Mouse (Mus musculus) c-Kit-negative CD71-positive TER-119-positive erythroid progenitor cells, embryonic 14.5 days (primary cell): ENCODE measurements around the gene Tmem95.

ENCODE experiments used
- DNase-seq: peaks from one replicate; pipeline ENCODE4 v3.0.0-alpha.2; 2013; ENCODE audit warnings: low read depth, low spot score

Gene Tmem95

DNA sequence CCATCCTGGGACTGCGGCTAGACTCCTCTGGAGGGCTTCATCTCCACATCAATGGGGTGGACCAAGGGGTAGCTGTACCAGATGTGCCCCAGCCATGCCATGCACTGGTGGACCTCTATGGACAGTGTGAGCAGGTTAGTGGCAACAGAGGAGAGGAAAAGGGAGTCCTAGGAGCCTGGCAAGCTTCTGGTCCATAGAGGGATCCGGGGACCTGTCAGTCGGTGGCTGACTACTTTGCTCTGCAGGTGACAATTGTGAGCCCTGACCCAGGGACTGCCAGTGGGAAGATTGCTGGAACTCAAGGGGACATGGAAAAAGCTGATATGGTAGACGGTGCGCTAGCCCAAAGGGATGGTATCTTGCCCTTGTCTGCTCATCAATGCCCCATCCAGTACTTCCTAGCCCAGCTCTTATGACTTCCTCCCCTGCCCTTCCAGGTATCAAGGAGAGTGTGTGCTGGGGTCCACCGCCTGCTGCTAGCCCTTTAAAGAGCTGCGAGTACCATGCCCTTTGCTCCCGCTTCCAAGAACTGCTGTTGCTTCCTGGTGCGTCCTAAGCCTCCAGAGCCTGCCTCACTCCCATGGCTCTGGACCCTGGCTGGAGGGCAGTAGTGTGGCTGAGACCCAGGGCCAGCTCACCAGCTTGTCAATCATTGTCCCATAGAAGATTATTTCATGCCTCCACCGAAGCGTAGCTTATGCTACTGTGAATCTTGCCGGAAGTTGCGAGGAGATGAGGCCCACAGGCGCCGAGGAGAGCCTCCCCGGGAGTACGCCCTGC is 33.2 kb upstream of the Tmem95 start:
- DNase-seq, result no peak

DNA sequence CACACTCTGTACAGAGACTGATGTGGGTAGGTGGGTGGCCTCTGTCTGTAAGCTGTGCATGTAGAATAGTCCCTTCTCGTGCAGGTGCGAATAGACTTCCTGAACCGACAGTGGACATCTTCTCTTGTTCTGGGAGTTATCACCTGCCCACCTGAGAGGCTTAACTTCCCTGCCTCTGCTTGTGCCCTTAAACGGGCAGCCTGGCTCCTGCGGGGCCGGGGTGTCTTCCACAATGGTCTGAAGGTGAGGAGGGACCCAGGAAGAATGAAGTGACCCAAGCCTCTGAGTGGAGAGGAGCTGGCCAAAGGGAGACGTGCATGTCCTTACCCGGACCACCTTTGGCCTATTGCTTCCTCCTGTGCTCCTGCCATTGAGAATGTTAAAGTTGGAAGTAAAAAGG is 32.4 kb upstream of the Tmem95 start:
- DNase-seq, result no peak

DNA sequence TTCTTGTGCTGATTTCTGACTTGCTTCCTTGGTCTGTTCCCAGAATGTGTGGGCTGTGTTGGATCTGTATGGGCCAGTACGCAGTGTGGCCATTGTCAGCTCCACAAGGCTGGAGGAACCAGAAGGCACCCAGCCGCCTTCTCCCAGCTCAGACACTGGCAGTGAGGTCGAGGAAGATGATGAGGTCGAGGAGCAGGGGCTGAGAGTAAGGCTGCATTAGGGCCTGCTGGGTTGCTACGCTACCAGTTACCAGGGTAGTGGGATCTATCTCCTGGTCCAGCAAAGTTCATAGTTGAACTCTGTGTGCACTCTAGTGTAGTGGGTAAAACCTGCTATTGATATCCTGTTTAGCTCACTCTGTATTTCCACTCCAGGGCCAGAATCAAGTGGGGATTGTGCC is 31.4 kb upstream of the Tmem95 start:
- DNase-seq, result no peak

DNA sequence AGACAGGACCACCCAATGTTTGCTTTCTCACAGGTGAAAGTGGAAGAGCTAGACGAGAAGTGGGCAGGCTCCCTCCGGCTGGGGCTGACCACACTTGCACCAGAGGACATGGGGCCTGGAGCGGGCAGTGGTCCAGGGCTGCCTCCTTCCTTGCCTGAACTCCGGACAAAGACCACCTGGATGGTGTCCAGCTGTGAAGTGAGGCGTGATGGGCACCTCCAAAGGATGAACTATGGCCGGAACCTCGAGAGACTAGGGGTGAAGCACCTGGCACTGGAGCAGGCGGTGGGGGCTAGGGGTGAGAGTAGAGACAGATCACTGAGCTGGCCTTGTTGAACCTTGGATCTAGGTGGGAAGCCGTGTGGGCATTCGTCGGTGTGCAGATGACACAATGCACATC is 30.8 kb upstream of the Tmem95 start:
- DNase-seq, result no peak

DNA sequence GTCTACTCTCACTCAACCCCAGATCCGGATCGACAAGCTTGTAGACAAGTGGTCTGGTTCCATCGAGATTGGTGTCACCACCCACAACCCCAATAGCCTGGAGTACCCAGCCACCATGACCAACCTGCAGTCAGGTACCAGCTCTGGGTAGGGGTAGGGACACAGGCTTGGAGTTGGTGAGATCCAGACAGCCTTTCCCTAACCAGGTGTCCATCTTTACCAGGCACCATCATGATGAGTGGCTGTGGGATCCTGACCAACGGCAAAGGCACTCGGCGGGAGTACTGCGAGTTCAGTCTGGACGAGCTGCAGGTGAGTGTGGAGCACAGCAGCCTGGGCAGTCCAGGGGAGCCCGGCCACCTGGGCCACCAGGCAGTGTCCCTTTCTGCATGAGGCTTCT is 26.5 kb upstream of the Tmem95 start:
- no peak for DNase-seq

DNA sequence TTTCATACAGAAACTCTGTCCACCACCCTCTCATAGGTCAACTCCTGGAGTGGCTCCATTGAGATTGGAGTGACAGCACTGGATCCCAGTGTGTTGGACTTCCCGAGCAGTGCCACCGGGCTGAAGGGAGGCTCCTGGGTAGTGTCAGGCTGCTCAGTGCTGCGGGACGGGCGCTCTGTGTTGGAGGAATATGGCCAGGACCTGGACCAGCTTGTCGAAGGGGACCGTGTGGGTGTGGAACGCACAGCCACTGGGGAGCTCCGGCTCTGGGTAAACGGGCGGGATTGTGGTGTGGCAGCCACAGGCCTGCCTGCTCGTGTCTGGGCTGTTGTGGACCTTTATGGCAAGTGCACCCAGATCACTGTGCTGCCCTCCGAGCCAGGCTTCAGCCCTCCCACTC is 25.2 kb upstream of the Tmem95 start:
- DNase-seq, result no peak

DNA sequence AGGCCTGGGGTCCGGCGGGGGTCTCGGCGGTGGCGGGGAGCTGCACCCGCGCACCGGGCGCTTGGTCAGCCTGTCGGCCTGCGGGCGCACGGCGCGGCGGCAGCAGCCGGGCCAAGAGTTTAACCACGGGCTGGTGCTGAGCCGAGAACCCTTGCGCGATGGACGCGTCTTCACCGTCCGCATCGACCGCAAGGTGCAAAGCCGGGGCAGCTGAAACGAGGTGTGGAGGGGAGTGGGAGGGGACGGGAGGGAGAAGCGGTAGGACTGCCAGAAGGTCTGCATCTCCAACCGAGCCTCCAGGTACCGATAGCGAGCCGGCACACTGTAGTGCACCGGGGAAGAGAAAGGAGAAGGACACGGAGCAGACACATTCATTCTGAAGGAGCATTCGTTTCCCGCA is 24.2 kb upstream of the Tmem95 start:
- no peak for DNase-seq

DNA sequence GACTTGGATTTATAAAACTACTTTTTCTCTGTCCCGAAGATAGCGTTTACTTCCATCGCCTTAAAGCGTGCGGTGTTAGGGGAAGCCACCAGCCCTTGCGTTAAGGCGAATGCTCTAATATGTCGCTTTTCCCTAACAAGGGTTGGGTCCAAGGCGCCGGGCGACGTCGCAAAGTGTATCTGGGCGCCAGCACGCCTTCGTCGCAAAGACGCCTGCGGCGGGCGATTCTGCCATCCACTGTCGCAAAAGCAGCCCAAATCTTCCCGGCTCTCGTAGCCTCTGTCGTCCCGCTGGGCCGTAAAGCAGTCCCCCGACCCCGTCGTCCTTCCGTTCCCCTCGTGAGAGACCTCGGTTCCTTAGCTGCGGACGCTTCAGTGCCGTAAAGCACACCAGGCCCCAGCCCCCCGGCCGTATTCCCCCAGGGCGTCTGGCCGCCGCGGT is 23.6 kb upstream of the Tmem95 start:
- peak; percentile 81 for DNase-seq

DNA sequence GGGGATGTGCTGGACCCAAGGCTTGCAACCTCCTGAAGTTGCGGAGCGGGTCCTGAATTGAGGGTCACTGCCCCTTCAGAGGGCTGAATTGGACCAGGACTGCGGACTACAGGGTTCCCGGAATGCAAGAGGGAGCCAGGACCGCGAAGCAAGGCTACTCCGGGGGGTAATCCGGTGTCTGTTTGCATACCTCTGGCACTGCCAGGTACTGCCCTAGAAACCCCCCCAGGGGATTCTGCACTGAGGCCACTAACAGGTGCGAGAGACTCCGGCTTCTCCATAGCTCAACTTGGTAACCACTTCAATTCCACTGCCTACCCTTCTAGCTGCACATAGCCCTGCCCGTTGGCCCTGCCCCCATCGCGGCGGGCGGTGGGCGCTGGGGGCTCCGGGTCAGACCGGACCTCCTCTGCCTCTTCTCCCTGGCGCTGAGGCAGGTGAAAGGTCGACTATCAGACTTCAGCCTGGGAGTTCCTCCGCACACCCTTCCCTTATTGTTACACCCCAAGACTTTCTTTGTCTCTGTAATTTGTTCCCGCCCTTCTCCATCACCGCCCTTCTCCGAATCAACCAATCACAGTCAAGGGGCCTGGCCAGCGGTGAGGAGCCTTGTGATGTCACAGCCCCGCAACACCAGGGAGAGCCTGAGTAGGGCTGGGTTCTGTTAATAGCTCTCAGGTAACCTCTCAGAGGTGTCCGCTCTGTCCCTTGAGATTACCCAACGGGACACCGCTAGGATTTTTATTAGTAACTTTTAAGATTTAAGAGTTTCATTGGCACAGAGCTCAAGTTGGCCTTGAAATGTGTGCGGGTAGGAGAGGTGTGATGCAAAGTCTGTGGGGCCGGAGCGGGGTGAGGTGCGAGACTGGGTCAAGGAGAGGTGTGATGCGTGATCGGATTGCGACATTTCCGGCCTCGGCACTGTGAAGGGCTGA is 22.9 kb upstream of the Tmem95 start, which contains the start of the genes 2810408A11Rik and Neurl4:
TSS of gene 2810408A11Rik (minus strand) at position 517 of the 935 bp plus-strand sequence.
TSS of gene Neurl4 (plus strand) at position 602 of the 935 bp plus-strand sequence.
- peak; percentile 88 for DNase-seq

DNA sequence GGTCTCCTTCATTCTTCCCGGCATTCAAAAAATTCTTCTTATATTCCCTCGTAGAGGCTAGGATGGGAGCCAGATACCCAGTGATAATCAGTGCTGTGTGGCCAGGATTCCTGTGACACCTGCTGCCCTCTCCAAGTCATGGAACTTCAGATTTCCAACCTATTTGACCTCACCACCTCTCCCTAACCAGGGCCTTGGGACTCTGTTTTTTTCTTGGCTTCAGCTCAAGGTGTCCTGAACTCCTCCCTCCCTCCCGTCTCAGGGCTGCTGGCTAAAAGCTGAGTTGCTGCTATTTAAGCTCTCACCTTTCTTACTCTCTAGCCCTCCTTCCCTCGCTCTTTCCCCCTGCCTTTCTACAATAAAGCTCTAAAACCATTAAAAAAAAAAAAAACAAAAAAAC is 22.1 kb upstream of the Tmem95 start:
- no peak for DNase-seq

DNA sequence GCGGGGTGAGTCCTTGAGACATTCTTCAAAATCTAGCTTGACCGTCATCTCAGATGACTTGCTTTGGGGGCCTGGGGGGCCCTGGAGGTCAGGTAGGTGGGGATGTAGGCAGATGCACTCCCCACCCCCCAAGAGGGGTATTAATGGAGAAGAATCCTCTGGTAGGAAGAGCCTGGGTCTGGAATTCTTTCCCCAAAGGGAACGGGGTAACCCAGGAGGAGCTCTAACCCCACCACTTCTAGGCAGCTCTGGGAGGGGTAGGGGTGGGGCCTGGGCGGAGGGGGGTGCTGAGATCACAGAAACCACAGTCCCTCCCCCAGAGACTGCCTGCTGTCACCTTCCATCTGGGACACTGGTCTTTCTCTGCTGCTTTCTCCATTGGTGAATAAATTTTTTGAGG is 17.5 kb upstream of the Tmem95 start, which contains the start of gene Acap1:
TSS of gene Acap1 (minus strand) at position 249 of the 400 bp plus-strand sequence.
- no peak for DNase-seq

DNA sequence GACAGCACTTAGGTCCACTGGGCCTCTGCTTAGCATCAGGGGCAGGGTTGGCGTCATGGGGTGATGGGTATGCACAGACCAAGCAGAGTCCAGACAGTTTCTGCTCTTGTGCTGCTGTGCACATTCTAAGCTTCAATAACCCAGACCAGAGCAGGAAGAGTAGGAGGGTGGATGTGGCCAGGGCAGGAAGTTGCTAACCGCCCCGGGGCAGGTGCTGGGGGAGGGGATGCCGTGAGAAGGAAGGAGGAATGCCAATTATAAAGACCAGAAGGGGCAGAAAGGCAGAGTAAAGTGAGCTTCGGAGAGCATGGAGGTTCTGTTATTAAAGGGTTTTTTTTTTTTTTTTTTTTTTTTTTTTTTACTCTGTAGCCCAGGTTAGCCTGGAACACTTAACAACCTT is 16.9 kb upstream of the Tmem95 start:
- DNase-seq, result no peak

DNA sequence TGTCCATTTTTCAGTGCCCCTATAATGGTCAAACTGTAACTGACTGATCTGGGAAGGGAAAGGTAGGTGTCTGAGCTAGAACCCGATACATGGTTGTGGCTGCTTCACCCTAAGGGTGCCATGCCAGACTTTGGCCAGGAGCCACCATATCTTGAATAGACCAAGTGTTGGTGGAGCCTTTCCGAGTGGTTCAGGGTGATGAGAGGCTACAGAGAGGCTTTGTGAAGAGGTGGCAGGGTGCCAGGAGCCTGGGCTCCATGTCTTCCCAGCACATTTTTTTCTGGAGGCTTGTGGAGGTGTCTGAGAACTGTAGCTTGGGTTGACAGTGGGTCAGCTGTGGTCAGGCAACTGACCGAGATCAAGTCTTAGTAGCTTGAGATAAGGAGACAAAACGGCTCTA is 13.7 kb upstream of the Tmem95 start:
- DNase-seq, result no peak

DNA sequence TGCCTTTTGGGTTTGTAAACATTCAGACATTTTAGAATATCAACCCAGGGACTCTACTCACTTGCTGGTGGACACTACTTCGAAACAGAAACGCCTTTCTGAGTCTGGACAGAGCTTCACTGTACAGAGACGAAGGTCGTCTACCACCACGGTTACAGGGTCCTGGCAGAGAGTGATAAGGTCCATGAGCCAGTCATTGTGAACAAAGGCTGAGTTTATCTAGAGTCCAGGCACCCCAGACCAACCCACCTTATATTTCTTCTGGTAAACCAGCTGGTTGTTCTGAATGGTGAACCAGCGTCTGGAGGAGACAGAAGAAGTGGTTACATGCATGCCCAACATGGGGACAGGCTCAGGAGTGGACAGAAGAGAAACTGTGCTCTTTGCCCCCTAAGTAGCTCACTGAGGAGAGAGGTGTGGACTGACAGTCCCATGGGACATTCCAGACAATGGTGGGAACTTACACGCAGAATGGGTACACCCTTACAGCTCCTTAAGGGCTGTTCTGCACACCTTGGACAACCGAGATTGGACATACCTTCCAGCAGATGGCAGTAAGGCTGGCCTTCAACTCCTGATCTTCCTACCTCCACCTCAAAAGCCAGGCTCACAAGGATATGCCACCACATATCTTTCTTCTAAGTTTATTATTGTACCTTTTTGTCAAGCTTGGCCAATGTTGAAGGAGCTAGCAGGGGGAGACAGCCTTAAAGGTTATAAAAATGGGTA is 9.3 kb upstream of the Tmem95 start:
- DNase-seq, result no peak

DNA sequence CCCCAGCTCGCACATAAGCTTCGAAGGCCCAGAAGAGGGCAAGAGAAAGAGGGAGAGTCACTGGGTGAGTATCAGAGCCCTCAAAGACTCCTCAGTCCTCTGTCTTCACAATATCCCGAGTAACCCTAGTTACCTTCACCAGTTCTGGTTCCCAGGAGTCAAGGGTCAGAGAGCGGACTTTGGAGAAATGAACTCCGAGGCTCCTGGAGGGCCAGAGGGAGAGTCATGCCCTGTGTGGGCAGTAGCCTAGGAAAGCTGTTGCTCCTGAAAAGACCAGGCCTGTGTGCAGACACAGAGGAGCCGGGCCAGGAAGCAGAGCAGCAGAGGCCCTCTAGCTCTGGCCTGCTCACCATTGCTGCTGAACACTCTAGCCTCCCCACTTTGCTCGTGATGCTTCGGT is 6.8 kb upstream of the Tmem95 start:
- no peak for DNase-seq

DNA sequence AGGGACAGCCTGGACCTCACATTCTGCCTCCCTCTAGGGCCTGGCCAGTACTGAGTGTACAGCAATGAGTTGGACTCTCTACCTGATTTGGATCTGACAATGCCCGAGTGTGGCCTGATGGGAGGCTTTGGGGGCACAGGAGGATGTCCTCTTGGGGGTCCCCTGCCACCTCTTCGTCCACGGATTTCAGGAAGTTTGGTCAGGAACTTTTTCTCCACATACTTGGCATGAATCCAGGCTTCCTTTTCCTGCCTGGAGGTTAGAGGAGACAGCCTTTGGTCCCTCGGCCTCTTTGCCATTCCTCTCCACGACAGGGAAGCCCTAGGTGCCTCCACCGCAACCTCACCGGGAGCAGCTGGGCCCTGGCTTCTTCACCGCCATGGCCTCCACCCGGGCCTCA is 6.4 kb upstream of the Tmem95 start:
- no peak for DNase-seq

DNA sequence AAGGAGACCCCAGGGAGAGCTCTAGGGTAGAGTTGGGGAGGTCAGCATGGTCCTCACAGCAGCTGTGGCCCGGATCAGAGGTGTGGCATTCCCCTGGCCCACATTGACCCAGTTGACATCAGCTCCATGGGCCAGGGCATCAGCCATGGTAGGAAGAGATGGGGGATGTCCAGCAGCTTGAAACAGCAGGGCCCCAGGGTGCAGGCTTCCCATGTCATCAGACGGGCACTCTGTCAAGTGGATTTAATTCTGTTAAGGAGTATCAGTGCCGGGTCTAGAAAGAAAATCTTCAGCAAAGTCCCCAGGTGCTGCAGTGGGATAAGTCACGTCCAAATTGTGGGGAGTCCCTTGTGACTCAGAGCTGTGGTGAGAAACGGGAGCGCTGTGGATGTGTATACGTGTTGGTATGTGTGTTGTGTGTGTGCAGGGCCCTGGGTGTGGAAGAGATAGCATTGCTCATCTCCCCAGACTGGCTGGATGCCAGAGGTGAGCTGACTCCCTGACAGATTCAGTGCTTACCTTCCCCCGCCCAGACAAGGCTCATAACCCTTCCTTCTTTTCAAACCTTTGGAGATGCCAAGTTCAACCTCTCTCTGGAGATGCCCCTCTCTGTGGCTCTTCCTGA is 5.8 kb upstream of the Tmem95 start:
- no peak for DNase-seq

DNA sequence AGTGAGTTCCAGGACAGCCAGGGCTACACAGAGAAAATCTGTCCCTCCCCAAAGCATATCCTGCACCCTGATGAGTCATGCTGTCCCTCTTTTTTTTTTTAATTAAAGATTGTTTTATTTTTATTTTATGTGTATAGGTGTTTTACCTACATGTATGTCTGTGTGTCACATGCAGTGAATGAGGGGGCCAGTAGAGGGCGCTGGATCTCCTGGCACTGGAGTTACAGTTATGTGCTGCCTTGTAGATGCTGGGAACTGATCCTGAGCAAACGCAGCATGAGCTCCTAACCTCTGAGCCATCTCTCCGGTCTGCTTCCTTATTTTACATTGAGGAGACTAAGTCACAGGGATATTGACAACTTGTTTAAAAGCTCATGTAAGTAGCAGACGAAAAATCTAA is 5.2 kb upstream of the Tmem95 start:
- DNase-seq, result no peak

DNA sequence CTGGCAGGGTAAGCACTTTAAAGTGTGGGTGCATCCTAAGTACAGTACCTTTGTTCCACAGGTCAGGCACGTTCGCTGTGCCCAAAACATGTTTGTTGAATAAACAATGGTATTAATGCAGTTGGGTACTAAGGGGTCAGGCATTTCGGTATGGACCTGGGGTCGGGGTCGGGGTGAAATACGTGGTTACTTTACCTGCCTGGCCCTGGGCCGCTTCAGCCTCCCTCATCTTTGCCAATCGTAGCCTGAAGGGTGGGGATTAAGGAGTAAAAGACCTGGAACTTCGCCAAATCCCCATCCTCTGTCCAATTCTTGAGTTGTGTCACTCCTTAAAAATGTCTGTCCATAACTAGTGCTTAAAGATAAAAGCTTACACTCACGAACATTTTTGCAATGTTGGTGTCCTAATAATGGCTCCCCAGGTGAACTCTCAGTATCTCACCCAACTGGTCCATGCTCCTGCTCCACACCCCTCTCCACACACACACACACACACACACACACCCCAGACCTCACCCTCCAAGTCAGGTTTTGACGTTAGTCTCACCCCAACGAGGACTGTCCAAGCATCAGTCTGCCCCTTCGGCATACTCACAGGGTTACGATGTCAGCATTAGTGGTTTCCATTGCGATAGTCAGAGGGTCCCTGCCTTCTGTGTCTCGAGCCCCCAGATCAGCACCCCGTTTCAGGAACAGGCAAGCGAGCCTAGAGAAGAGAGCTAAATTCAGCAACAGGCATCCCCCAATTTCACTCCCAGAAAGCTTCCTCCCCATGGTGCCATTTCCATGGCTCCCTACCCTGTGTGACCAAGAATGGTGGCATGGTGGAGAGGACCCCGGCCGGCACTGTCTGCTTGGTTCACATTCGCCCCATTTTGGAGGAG is 4.2 kb upstream of the Tmem95 start:
- no peak for DNase-seq

DNA sequence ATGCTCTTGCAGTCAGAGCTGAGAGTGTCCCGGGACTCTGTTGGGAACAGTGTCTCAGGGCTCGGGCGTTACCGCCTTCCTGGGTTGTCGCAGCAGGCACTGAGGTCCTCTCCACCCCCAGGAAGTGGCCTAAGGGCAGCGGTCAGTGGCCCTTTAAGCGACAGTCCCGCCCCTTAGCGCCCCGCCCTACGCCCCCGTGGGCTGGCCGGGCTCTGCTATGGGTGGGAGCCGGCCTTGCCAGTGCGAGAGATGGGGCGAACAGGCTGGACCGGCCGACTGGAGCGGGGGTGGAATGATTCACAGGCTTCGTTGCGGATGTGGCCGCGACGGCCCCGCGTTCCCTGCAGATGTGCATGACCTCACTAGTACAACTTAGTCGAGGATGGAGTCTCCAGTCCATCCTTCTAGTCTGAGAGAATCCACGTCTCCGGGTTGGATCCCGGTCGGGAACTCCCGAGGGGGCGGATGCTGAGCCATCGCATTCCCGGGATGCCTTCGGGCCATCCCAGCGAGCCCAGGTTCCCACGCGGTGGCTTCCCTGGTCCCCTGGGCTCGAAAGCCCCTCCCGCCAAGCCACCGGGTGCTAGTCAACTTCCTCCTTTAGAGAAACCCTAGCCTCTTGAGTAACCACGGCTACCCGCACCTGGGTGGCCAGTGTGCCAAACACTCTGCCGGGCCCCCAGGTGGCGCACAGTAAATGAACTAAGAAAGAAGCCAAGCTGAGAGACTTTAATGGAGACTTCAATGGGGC is 3.2 kb upstream of the Tmem95 start, which contains the start of gene Kctd11:
TSS of gene Kctd11 (minus strand) at position 554 of the 751 bp plus-strand sequence.
- DNase-seq, result no peak
